Mouse (Mus musculus) MEL (cell line): ENCODE results near the gene Xrn1. TPM values are rescaled to one million over a fixed set of nuclear protein-coding genes. Genes with fewer than 3 reads are reported as not detected.

Experiments used
- DNase-seq: peaks from one replicate; pipeline ENCODE4 v3.0.0; 2011; ENCODE audit warnings: low read depth, low spot score
- H3K27ac ChIP-seq: 2 replicates; pipeline ENCODE4 v1.5.1; 2012; ENCODE audit warnings: low read depth, mild to moderate bottlenecking, control low read depth, low read length, moderate library complexity; ENCODE audit not compliant: control insufficient read depth
- H3K27me3 ChIP-seq, 2 experiments: fragments of 150-350 bp in 1 of 2; sonication (generic) in 1 of 2; 2 replicates each; pipeline ENCODE4 v1.6.1; 2012; ENCODE audit warnings: low read length in 2 of 2, mild to moderate bottlenecking in 2 of 2, improper control_type of control experiment in 1 of 2, moderate library complexity in 1 of 2; ENCODE audit not compliant: insufficient read depth in 2 of 2, control insufficient read depth in 1 of 2
- H3K36me3 ChIP-seq, 2 experiments: 2 replicates each; pipeline ENCODE4 v1.6.1; 2012 to 2014; ENCODE audit warnings: low read length in 2 of 2, improper control_type of control experiment in 1 of 2, inconsistent platforms in 1 of 2, mild to moderate bottlenecking in 1 of 2; ENCODE audit not compliant: insufficient read depth in 2 of 2, control insufficient read depth in 1 of 2
- H3K4me1 ChIP-seq, 2 experiments: fragments of 150-350 bp in 1 of 2; sonication (generic) in 1 of 2; 2 replicates each; pipeline ENCODE4 v1.6.1; 2012; ENCODE audit warnings: low read length in 2 of 2, improper control_type of control experiment in 1 of 2, mild to moderate bottlenecking in 1 of 2; ENCODE audit not compliant: insufficient read depth in 2 of 2, control insufficient read depth in 1 of 2
- H3K4me3 ChIP-seq, 2 experiments: fragments of 150-350 bp in 1 of 2; sonication (generic) in 1 of 2; 2 replicates each; pipeline ENCODE4 v1.5.1; 2012; ENCODE audit warnings: low read depth in 2 of 2, low read length in 2 of 2, mild to moderate bottlenecking in 2 of 2, moderate library complexity in 2 of 2, control low read depth in 1 of 2, improper control_type of control experiment in 1 of 2; ENCODE audit not compliant: control insufficient read depth in 1 of 2, insufficient read depth in 1 of 2
- H3K79me2 ChIP-seq: 2 replicates; pipeline ENCODE4 v1.6.1; 2012; ENCODE audit warnings: mild to moderate bottlenecking, low read length, moderate library complexity; ENCODE audit not compliant: control insufficient read depth, poor library complexity, insufficient read depth
- H3K9ac ChIP-seq: 2 replicates; pipeline ENCODE4 v1.6.1; 2012; ENCODE audit warnings: low read depth, mild to moderate bottlenecking, control low read depth, low read length, moderate library complexity; ENCODE audit not compliant: control insufficient read depth, poor library complexity, severe bottlenecking
- H3K9me3 ChIP-seq: fragments of 150-350 bp; sonication (generic); replicated peaks from 2 replicates; pipeline ENCODE4 v1.6.1; 2012; ENCODE audit warnings: mild to moderate bottlenecking, low read length, improper control_type of control experiment, moderate library complexity; ENCODE audit not compliant: insufficient read depth
- BHLHE40 ChIP-seq: IDR thresholded peaks from 2 replicates; pipeline ENCODE4 v1.6.1; 2012; ENCODE audit warnings: low read depth, mild to moderate bottlenecking, inconsistent platforms, low read length, improper control_type of control experiment, borderline replicate concordance
- CHD1 ChIP-seq: IDR thresholded peaks from 2 replicates; pipeline ENCODE4 v1.6.1; 2012; ENCODE audit warnings: low read depth, mild to moderate bottlenecking, inconsistent platforms, low read length, improper control_type of control experiment
- CHD2 ChIP-seq: IDR thresholded peaks from 2 replicates; pipeline ENCODE4 v1.6.1; 2011; ENCODE audit warnings: low read length, improper control_type of control experiment
- CTCF ChIP-seq, 3 experiments: IDR thresholded peaks in 2 of 3; conservative IDR thresholded peaks in 1 of 3; 2 replicates each; pipeline ENCODE4 v1.5.1; 2011 to 2012; ENCODE audit warnings: low read length in 3 of 3, low read depth in 2 of 3, mild to moderate bottlenecking in 2 of 3, improper control_type of control experiment in 1 of 3, inconsistent platforms in 1 of 3, mixed read lengths in 1 of 3, moderate library complexity in 1 of 3; ENCODE audit not compliant: control insufficient read depth in 1 of 3, insufficient read depth in 1 of 3, poor library complexity in 1 of 3, severe bottlenecking in 1 of 3
- E2F4 ChIP-seq: IDR thresholded peaks from 2 replicates; pipeline ENCODE4 v1.6.1; 2011; ENCODE audit warnings: low read depth, low read length, improper control_type of control experiment, borderline replicate concordance
- ELF1 ChIP-seq: IDR thresholded peaks from 2 replicates; pipeline ENCODE4 v1.6.1; 2014; ENCODE audit warnings: low read depth, mild to moderate bottlenecking, inconsistent platforms, low read length, improper control_type of control experiment, moderate library complexity
- EP300 ChIP-seq, 2 experiments: IDR thresholded peaks; 2 replicates each; pipeline ENCODE4 v1.6.1; 2011; ENCODE audit warnings: improper control_type of control experiment in 2 of 2, low read length in 2 of 2, low read depth in 1 of 2, mild to moderate bottlenecking in 1 of 2
- ETS1 ChIP-seq: IDR thresholded peaks from 2 replicates; pipeline ENCODE4 v1.6.1; 2012; ENCODE audit warnings: low read depth, mild to moderate bottlenecking, inconsistent platforms, low read length, improper control_type of control experiment, moderate library complexity
- GABPA ChIP-seq: IDR thresholded peaks from 2 replicates; pipeline ENCODE4 v1.6.1; 2012; ENCODE audit warnings: low read depth, mild to moderate bottlenecking, inconsistent platforms, low read length, improper control_type of control experiment, moderate library complexity
- GATA1 ChIP-seq: IDR thresholded peaks from 2 replicates; pipeline ENCODE4 v1.6.1; 2011; ENCODE audit warnings: low read depth, low read length, improper control_type of control experiment
- HCFC1 ChIP-seq: IDR thresholded peaks from 2 replicates; pipeline ENCODE4 v1.6.1; 2012; ENCODE audit warnings: low read depth, mild to moderate bottlenecking, inconsistent platforms, low read length, improper control_type of control experiment, moderate library complexity
- JUND ChIP-seq: IDR thresholded peaks from 2 replicates; pipeline ENCODE4 v1.6.1; 2011; ENCODE audit warnings: low read depth, mild to moderate bottlenecking, improper control_type of control experiment, low read length
- KAT2A ChIP-seq: conservative IDR thresholded peaks from 2 replicates; pipeline ENCODE4 v1.6.1; 2012; ENCODE audit warnings: low read depth, low read length, improper control_type of control experiment, inconsistent platforms
- MAFK ChIP-seq: IDR thresholded peaks from 2 replicates; pipeline ENCODE4 v1.6.1; 2011; ENCODE audit warnings: low read depth, mild to moderate bottlenecking, low read length, improper control_type of control experiment, borderline replicate concordance
- MAX ChIP-seq: IDR thresholded peaks from 2 replicates; pipeline ENCODE4 v1.6.1; 2011; ENCODE audit warnings: low read length, improper control_type of control experiment
- MEF2A ChIP-seq: IDR thresholded peaks from 2 replicates; pipeline ENCODE4 v1.6.1; 2014; ENCODE audit warnings: low read depth, mild to moderate bottlenecking, inconsistent platforms, low read length, improper control_type of control experiment; ENCODE audit not compliant: poor library complexity, insufficient replicate concordance, severe bottlenecking; ENCODE audit errors: extremely low read depth
- MYB ChIP-seq: IDR thresholded peaks from 2 replicates; pipeline ENCODE4 v1.6.1; 2011; ENCODE audit warnings: mild to moderate bottlenecking, low read depth, low read length, improper control_type of control experiment
- MYC ChIP-seq: IDR thresholded peaks from 2 replicates; pipeline ENCODE4 v1.6.1; 2011; ENCODE audit warnings: low read depth, mild to moderate bottlenecking, low read length, improper control_type of control experiment, moderate library complexity
- NELFE ChIP-seq: IDR thresholded peaks from 2 replicates; pipeline ENCODE4 v1.6.1; 2011; ENCODE audit warnings: low read depth, low read length, improper control_type of control experiment
- POLR2A ChIP-seq, 2 experiments: IDR thresholded peaks; 2 replicates each; pipeline ENCODE4 v1.6.1; 2011 to 2012; ENCODE audit warnings: low read length in 2 of 2, mild to moderate bottlenecking in 2 of 2, control low read depth in 1 of 2, improper control_type of control experiment in 1 of 2, low read depth in 1 of 2, moderate library complexity in 1 of 2; ENCODE audit not compliant: control insufficient read depth in 1 of 2, insufficient read depth in 1 of 2, poor library complexity in 1 of 2
- POLR2AphosphoS2 ChIP-seq: IDR thresholded peaks from 2 replicates; pipeline ENCODE4 v1.6.1; 2011; ENCODE audit warnings: low read length, improper control_type of control experiment
- POLR2AphosphoS5 ChIP-seq: IDR thresholded peaks from 2 replicates; pipeline ENCODE4 v1.6.1; 2012; ENCODE audit warnings: low read depth, borderline replicate concordance, mild to moderate bottlenecking, inconsistent platforms, low read length, moderate library complexity, mixed read lengths
- RAD21 ChIP-seq: IDR thresholded peaks from 2 replicates; pipeline ENCODE4 v1.6.1; 2011; ENCODE audit warnings: mild to moderate bottlenecking, low read depth, low read length, improper control_type of control experiment
- RCOR1 ChIP-seq: IDR thresholded peaks from 2 replicates; pipeline ENCODE4 v1.6.1; 2012; ENCODE audit warnings: low read depth, mild to moderate bottlenecking, inconsistent platforms, low read length, improper control_type of control experiment
- SIN3A ChIP-seq: IDR thresholded peaks from 2 replicates; pipeline ENCODE4 v1.6.1; 2012; ENCODE audit warnings: low read length, improper control_type of control experiment, inconsistent platforms
- SMC3 ChIP-seq: IDR thresholded peaks from 2 replicates; pipeline ENCODE4 v1.6.1; 2011; ENCODE audit warnings: low read depth, low read length, improper control_type of control experiment
- TBP ChIP-seq: IDR thresholded peaks from 2 replicates; pipeline ENCODE4 v1.8.0; 2011; ENCODE audit warnings: low read depth, low read length, improper control_type of control experiment
- TCF12 ChIP-seq: IDR thresholded peaks from 2 replicates; pipeline ENCODE4 v1.6.1; 2014; ENCODE audit warnings: low read depth, mild to moderate bottlenecking, inconsistent platforms, low read length, improper control_type of control experiment, moderate library complexity
- UBTF ChIP-seq: IDR thresholded peaks from 2 replicates; pipeline ENCODE4 v1.6.1; 2012; ENCODE audit warnings: low read depth, mild to moderate bottlenecking, inconsistent platforms, low read length, improper control_type of control experiment, moderate library complexity, borderline replicate concordance; ENCODE audit not compliant: insufficient read depth
- USF1 ChIP-seq: IDR thresholded peaks from 2 replicates; pipeline ENCODE4 v1.6.1; 2014; ENCODE audit warnings: low read depth, mild to moderate bottlenecking, inconsistent platforms, low read length, improper control_type of control experiment, moderate library complexity
- USF2 ChIP-seq, 2 experiments: IDR thresholded peaks; 2 replicates each; pipeline ENCODE4 v1.6.1; 2011 to 2012; ENCODE audit warnings: improper control_type of control experiment in 2 of 2, low read length in 2 of 2, borderline replicate concordance in 1 of 2, inconsistent platforms in 1 of 2, low read depth in 1 of 2, mild to moderate bottlenecking in 1 of 2; ENCODE audit not compliant: insufficient read depth in 1 of 2
- ZKSCAN1 ChIP-seq: IDR thresholded peaks from 2 replicates; pipeline ENCODE4 v1.6.1; 2012; ENCODE audit warnings: low read depth, mild to moderate bottlenecking, inconsistent platforms, low read length, improper control_type of control experiment, moderate library complexity
- ZMIZ1 ChIP-seq: IDR thresholded peaks from 2 replicates; pipeline ENCODE4 v1.6.1; 2012; ENCODE audit warnings: low read depth, mild to moderate bottlenecking, inconsistent platforms, low read length, improper control_type of control experiment, moderate library complexity
- ZNF384 ChIP-seq: IDR thresholded peaks from 2 replicates; pipeline ENCODE4 v1.6.1; 2012; ENCODE audit warnings: low read depth, mild to moderate bottlenecking, inconsistent platforms, low read length, improper control_type of control experiment
- polyA plus RNA-seq, 2 experiments: library from polyadenylated mRNA; stranded (reverse) in 1 of 2; unstranded in 1 of 2; fragments of >175 nt in 1 of 2; fragments of >200 nt in 1 of 2; gene quantifications; 2 replicates each; pipeline versions ENCODE4 v1.2.1 to v1.2.4; 2012; ENCODE audit warnings: low replicate concordance in 2 of 2, low read depth in 1 of 2; ENCODE audit not compliant: insufficient read length in 2 of 2, insufficient read depth in 1 of 2, missing spikeins in 1 of 2
- total RNA-seq: library from RNA; depleted of rRNA; stranded (reverse); fragments of 300-350 nt; gene quantifications from 2 replicates; pipeline ENCODE4 v1.2.3, GENCODE M21; 2012

The Xrn1 gene
- total and polyA plus RNA-seq, 3 experiments: 7.6 to 8.3 TPM; not detected in 1

GRCm38 (mm10) chr9:95954585-95955461, at the start of gene Xrn1 (continued):
- TF ChIP-seq ZMIZ1 (peak; percentile 67; the same call in 1 of the 2 replicates), ZNF384 (no peak), CHD2 (no peak), GABPA (peak; percentile 81; the same call in 1 of the 2 replicates), POLR2AphosphoS5 (no peak)

- peak; percentile 40 for DNase-seq
- Histone ChIP-seq H3K9ac (no peak overlapping the region), H3K9me3 (no peaks in the 10 kb centered on the region)
- TF ChIP-seq GATA1 (no peak), TCF12 (no peak), POLR2A (IDR thresholded peaks at IDR 0.05; ENCODE audit: control insufficient read depth in 1 of 2, insufficient read depth in 1 of 2, low read depth in 1 of 2, low read length in 2 of 2, poor library complexity in 1 of 2) (no peak), SIN3A (no peak), NELFE (no peak), CTCF (IDR thresholded peaks at IDR 0.05 in 2 of 3, conservative IDR thresholded peaks at IDR 0.05 in 1 of 3; ENCODE audit: control insufficient read depth in 1 of 3, insufficient read depth in 1 of 3, low read depth in 2 of 3, low read length in 3 of 3, poor library complexity in 1 of 3, severe bottlenecking in 1 of 3) (peak in 2 of 3 experiments; percentile 36 to 42; a peak in 3 of 6 replicates), ZKSCAN1 (no peak), CHD1 (no peak), TBP (no peak), ZMIZ1 (no peak), ETS1 (no peak), RAD21 (peak; percentile 12; the same call in 1 of the 2 replicates), MAFK (no peak), POLR2AphosphoS2 (no peak), USF2 (IDR thresholded peaks at IDR 0.05; ENCODE audit: borderline replicate concordance in 1 of 2, insufficient read depth in 1 of 2, low read depth in 1 of 2, low read length in 2 of 2) (no peak), USF1 (no peak), UBTF (no peak), KAT2A (no peak), SMC3 (peak; percentile 28; the same call in 1 of the 2 replicates), BHLHE40 (no peak), RCOR1 (no peak), ELF1 (no peak), ZNF384 (no peak), JUND (no peak), HCFC1 (no peak), MEF2A (no peak), MYB (no peak), MAX (no peak), EP300 (IDR thresholded peaks at IDR 0.05; ENCODE audit: low read depth in 1 of 2, low read length in 2 of 2) (no peak), MYC (0 out of 2 replicates have a peak, but pooled peaks have one; percentile 27), E2F4 (no peak)
Measured at GRCm38 (mm10) chr9:95932855-95933254, 21.7 kb upstream of the Xrn1 start.

More at GRCm38 (mm10) chr9:95932855-95933254, 21.7 kb upstream of the Xrn1 start:
- Histone ChIP-seq H3K36me3 (peaks cover 0 to 17% of the 10 kb centered on the region in 2 experiments; a peak in 3 of 4 replicates), H3K27ac (no peak overlapping the region), H3K4me3 (no peak overlapping the region), H3K79me2 (no peaks in the 10 kb centered on the region), H3K4me1 (no peaks in the 10 kb centered on the region), H3K27me3 (no peaks in the 10 kb centered on the region)
